Mouse (Mus musculus) kidney, postnatal 4 days (tissue): Measurements from ENCODE around the gene Ufl1.
"Not testable (repeated sequence)": the region's sequence is repeated elsewhere in the genome, so short reads cannot be mapped to it uniquely, and the experiment has no call there.

Experiments
- DNase-seq, 2 experiments: peaks; one replicate each; pipeline ENCODE4 v3.0.0; 2021; ENCODE audit warnings: mixed read lengths in 2 of 2

The Ufl1 gene

GRCm38 (mm10) chr4:25281671-25282038, at the start of gene Ufl1:
Ufl1 (minus strand) TSS chr4:25281821.
- DNase-seq = peak; percentile 98

- no peak for DNase-seq
These were observed 44.1 kb upstream of the Ufl1 start for GRCm38 (mm10) chr4:25325684-25326220.

- no peak for DNase-seq
These were observed 41.1 kb upstream of the Ufl1 start for GRCm38 (mm10) chr4:25322631-25323178.

- DNase-seq = no peak
These were observed 32.1 kb upstream of the Ufl1 start for GRCm38 (mm10) chr4:25313767-25314166.

- not testable (repeated sequence) for DNase-seq
These were observed 3.4 kb upstream of the Ufl1 start for GRCm38 (mm10) chr4:25285002-25285401.

DNA sequence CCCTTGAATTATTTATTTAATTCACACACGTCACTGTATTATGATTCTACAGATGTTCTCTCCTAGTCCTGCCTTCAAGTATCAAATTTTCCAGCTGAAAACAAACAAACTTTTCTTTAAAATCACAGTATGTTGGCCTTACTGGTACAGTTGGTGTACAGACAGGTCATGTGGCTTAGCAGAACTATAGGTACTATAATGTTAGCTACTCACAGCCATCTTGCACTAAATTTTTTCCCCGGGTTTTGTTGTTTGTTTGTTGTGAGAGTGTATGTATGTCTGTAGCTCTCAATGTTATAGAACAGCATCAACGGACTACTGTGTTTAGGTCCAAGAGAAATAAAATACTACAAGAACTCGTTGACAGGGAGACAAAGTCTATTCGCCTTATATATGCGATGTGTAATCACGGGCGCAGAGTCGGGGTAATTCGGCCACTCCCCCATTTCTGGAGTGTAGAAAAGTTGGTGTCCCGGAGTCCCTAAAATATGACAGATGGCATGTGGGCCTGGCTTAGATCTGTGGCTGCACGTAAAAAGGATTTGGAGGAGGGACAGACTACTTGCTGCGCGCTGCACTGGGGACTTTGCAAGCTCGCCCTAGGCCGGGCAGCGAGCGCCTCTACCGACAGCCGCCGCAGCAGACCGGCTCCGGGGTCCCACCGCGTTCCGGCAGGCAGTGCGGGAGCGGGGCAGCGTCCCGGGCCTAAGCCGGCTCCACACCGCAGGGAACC, 517 bp downstream of the Ufl1 start:
- DNase-seq = no peak

- DNase-seq = no peak
These were observed 8.6 kb downstream of the Ufl1 start for GRCm38 (mm10) chr4:25272861-25273627.

- DNase-seq = no peak
These were observed 9.7 kb downstream of the Ufl1 start for GRCm38 (mm10) chr4:25271926-25272325.

- DNase-seq = no peak
These were observed 14.5 kb downstream of the Ufl1 start for GRCm38 (mm10) chr4:25267144-25267543.

GRCm38 (mm10) chr4:25257822-25258398, 23.7 kb downstream of the Ufl1 start:
- no peak for DNase-seq

- DNase-seq = no peak
These were observed 38.8 kb downstream of the Ufl1 start, which contains the start of gene Fhl5 for GRCm38 (mm10) chr4:25242776-25243175. Fhl5 (minus strand) TSS chr4:25242876.

GRCm38 (mm10) chr4:25235663-25236062, 46.0 kb downstream of the Ufl1 start:
- not testable (repeated sequence) for DNase-seq

GRCm38 (mm10) chr4:25233767-25234166, 47.9 kb downstream of the Ufl1 start:
- not testable (repeated sequence) for DNase-seq

GRCm38 (mm10) chr4:25232546-25232945, 49.1 kb downstream of the Ufl1 start:
- no peak for DNase-seq

GRCm38 (mm10) chr4:25227527-25227926, 54.1 kb downstream of the Ufl1 start:
- DNase-seq = no peak

GRCm38 (mm10) chr4:25221927-25222326, 59.7 kb downstream of the Ufl1 start:
- no peak for DNase-seq

DNA sequence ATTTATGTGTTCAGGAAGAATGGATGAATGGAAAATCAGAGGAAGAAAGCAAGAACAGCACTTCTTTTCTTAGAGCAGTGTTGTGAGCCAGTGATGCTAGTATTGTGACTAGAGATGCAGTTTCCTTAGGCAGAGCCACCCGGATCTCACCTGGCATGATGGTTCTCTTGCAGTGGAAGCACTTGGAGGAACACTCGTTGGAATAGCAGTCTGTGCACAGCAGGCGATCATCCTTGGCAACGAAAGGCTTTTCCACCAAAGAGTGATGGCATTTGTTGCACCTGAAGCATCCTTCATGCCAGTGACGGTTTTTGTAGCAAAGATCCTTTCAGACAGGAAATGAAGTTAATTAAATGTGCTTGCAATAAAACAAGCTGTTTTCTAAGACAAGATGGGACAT, 68.2 kb downstream of the Ufl1 start:
- no peak for DNase-seq

DNA sequence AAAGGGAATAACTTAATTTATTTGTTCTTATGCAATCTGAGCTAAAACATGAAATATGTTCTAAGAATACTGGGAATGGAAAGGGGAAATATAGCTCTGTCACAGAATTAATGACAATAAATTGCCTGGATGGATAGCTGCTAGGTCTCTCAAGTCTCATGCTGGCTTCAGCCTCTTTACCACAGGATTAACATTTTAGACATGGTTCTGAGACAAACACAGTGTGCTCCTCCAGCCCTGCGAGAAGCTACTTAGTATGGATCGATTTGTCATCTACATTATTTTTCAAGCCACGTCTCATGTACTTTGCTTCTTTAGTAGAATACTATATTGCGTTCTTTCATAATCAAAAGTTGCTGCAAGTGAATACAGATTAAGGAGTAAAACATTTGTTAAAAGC, 75.5 kb downstream of the Ufl1 start:
- no peak for DNase-seq
